Mouse (Mus musculus) kidney, embryonic 15.5 days (tissue): ENCODE data around the gene Pirt. TPM values are rescaled to one million over a fixed set of nuclear protein-coding genes. Genes with fewer than 3 reads are reported as not detected.

ENCODE experiments used
- ATAC-seq: fragments of 200-750 bp; cut with Nextera tagmentation; replicated peaks from 2 replicates; pipeline ENCODE4 v1.8.0; 2017; ENCODE audit warnings: moderate TSS enrichment; ENCODE audit not compliant: low FRiP score
- H3K27ac ChIP-seq: fragments of 300-500 bp; sonication (generic); 2 replicates; pipeline ENCODE4 v1.5.1; 2015; ENCODE audit warnings: mild to moderate bottlenecking, inconsistent platforms
- H3K27me3 ChIP-seq: fragments of 300-500 bp; sonication (generic); 2 replicates; pipeline ENCODE4 v1.6.1; 2015; ENCODE audit warnings: inconsistent platforms
- H3K36me3 ChIP-seq: fragments of 300-500 bp; sonication (generic); 2 replicates; pipeline ENCODE4 v1.6.1; 2015; ENCODE audit warnings: inconsistent platforms
- H3K4me1 ChIP-seq: fragments of 300-500 bp; sonication (generic); 2 replicates; pipeline ENCODE4 v1.6.1; 2015; ENCODE audit warnings: inconsistent platforms
- H3K4me2 ChIP-seq: fragments of 300-500 bp; sonication (generic); 2 replicates; pipeline ENCODE4 v1.6.1; 2015; ENCODE audit warnings: moderate library complexity, mild to moderate bottlenecking, inconsistent platforms
- H3K4me3 ChIP-seq: fragments of 300-500 bp; sonication (generic); replicated peaks from 2 replicates; pipeline ENCODE4 v1.5.1; 2015; ENCODE audit warnings: mild to moderate bottlenecking, inconsistent platforms
- H3K9ac ChIP-seq: fragments of 300-500 bp; sonication (generic); 2 replicates; pipeline ENCODE4 v1.6.1; 2015; ENCODE audit warnings: mild to moderate bottlenecking, inconsistent platforms
- H3K9me3 ChIP-seq: fragments of 300-500 bp; sonication (generic); replicated peaks from 2 replicates; pipeline ENCODE4 v1.6.1; 2016; ENCODE audit warnings: inconsistent platforms
- WGBS: fragments of 180-500 bp; shearing (Covaris S2); methylation state at CpG from one replicate; pipeline ENCODE4 v1.1.7; 2015; ENCODE audit warnings: mixed read lengths; 5-methylcytosine and 5-hydroxymethylcytosine counted together
- polyA plus RNA-seq: library from polyadenylated mRNA; unstranded; fragments of >200 nt; fragmentation: Nextera tagmentation; extraction: Ambion mirVana; gene quantifications from 2 replicates; pipeline ENCODE4 v1.2.1, GENCODE M21; 2015

The Pirt gene
- polyA plus RNA-seq, 1 experiment from 2014 or later, result 1.4 TPM

DNA sequence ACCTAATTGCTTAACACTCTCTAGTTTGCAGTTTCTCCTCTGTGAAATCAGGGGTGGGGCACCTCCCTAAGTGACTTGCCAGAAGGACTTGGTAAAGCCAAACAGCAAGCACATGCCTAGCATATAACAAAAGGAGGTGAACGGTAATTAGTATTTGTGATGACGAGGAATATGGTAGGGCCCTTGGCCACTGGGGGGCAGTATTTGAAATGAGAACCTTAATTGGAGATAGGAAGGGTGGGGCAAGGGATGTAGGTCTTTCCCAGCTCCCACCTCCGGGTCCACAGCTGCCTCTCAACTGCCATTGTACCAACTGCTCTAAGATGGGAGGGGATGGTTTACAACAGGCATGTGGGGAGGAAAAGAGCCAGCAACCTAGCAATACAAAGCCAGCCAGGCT is 2.5 kb downstream of the Pirt start:
- no peak; the same call in 1 of the 2 replicates for ATAC-seq
- H3K4me2 ChIP-seq, result no peak overlapping the region
- H3K4me1 ChIP-seq, result no peaks in the 10 kb centered on the region
- WGBS, result 25% methylated on average over 3 of the region's 3 CpGs
- no peak overlapping the region for H3K9ac ChIP-seq
- no peaks in the 10 kb centered on the region for H3K9me3 ChIP-seq
- H3K27ac ChIP-seq, result no peak overlapping the region
- H3K27me3 ChIP-seq, result no peaks in the 10 kb centered on the region; the same call in 1 of the 2 replicates
- no peak overlapping the region for H3K4me3 ChIP-seq
- no peaks in the 10 kb centered on the region for H3K36me3 ChIP-seq

DNA sequence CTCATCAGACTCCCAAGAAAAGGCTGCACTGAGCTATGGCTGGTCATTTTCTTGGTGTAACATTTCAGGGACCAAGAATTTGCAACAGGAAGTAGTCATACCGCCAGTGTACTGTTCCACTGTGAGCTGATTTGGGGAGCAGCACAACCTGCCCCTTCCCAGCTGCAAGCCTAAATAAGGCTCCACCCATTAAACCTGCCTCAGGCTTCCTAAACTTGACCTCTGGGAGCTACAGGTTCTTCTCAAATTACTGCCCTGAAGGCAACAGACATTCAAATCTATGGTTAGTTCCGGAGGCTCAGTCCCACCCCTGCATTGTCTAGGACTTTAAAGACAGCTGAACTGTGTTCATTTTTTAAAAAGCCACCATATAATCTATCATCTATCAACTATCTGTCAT is 8.2 kb downstream of the Pirt start:
- no peak for ATAC-seq
- WGBS, result 48% methylated on average over 2 of the region's 2 CpGs

DNA sequence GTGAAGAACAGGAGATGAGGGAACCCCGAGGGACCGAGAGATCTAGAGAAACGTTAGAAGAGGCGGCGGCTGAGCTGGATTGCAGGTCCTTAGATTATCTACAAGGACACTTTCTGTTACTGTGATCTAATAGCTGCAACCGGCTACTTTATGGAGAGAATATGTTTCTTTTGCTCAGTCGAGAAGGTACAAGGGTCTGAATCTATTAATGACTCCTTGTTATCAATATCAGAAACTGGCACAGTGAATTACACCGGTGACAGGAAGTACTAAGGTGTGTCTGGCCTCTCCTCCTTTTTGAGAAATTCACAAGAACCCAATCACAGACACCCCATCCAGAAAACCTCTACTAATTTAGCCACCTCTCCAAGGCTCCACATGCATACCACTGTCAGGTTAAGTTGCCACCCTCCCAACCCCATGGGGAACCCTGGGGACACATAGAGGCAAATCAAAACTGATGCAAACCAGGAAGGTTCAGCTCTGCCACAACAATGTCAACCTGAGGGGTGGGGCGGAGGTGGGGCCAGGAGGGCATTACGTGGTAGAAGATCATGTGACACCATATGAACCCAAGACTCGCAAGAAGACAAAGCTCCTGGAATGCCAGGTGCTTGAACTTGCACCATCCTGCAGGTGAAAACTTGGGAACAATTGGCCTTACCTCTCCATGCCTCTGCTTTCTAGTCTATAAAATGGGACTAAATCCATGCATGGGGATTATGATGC is 12.5 kb downstream of the Pirt start:
- no peak overlapping the region for H3K9ac ChIP-seq
- H3K4me3 ChIP-seq, result no peak overlapping the region
- H3K27me3 ChIP-seq, result no peaks in the 10 kb centered on the region
- H3K4me1 ChIP-seq, result no peaks in the 10 kb centered on the region
- no peak for ATAC-seq
- no peaks in the 10 kb centered on the region for H3K9me3 ChIP-seq
- no peaks in the 10 kb centered on the region for H3K36me3 ChIP-seq
- 83% methylated on average over 11 of the region's 11 CpGs for WGBS
- no peak overlapping the region for H3K27ac ChIP-seq
- no peak overlapping the region for H3K4me2 ChIP-seq

More for the DNA sequence above, 8.2 kb downstream of the Pirt start:
- Histone ChIP-seq H3K36me3 (no peaks in the 10 kb centered on the region), H3K9me3 (no peaks in the 10 kb centered on the region), H3K4me2 (no peak overlapping the region), H3K9ac (no peak overlapping the region), H3K4me3 (no peak overlapping the region), H3K4me1 (no peaks in the 10 kb centered on the region), H3K27ac (no peak overlapping the region), H3K27me3 (no peaks in the 10 kb centered on the region; the same call in 1 of the 2 replicates)

DNA sequence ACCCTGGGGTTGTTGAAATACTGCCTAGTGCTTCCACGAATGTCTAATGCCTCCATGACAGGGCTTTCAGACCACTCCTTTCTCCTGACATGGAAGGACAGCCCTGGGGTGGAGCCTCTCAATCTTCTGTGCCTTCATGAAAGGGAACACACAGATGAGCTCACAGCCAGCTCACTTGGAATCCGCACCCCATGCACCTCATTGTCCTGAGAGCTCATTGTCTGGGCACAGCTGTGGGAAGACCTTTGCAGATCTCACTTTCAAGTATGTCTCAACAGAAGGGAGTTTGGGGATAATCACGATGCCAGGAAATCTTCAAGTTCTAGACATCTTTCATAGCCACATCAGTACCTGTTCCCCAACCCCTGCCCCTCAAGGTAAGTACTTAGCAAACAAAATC is 16.5 kb downstream of the Pirt start:
- no peaks in the 10 kb centered on the region for H3K9me3 ChIP-seq
- no peak overlapping the region for H3K27ac ChIP-seq
- H3K4me2 ChIP-seq, result no peak overlapping the region
- ATAC-seq, result no peak
- 76% methylated on average over 3 of the region's 3 CpGs for WGBS
- H3K27me3 ChIP-seq, result no peaks in the 10 kb centered on the region
- H3K4me1 ChIP-seq, result no peaks in the 10 kb centered on the region
- no peak overlapping the region for H3K4me3 ChIP-seq
- no peaks in the 10 kb centered on the region for H3K36me3 ChIP-seq
- no peak overlapping the region for H3K9ac ChIP-seq

DNA sequence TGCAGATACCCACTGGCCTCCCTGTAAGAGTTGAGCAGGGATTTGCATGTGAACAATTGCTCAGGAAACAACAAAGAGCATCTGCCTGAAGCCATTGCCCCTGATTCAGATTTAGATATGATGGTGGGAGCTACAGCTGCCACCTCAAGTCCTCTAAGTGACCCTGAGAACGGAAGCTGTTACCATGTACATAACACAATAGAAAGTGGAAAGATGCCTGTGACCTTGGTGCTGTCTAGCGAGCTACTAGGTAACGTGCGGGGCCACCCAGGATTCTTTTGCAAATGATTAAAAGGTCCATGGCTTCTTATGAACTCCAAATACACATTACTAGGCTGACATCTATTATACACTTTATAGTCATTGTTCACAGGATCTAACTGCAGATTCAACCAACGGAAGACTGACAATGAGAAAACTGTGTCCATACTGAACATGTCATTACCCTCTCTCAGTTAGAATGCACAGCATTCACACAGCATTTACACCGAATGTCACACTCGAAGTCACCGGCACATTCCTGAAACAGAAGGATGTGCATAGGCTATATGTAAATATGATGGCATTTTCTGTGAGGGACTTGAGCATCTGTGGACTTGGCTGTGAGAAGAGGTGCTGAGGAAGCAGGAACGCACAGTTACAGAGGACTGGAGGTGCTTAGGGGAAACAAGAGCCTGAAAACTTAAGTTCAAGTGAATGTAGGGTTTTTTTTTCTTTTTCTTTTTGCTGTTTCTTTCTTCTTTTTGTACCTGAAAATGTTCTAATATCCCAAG is 21.2 kb downstream of the Pirt start:
- Histone ChIP-seq H3K36me3 (no peaks in the 10 kb centered on the region), H3K9me3 (no peaks in the 10 kb centered on the region), H3K27ac (no peak overlapping the region), H3K4me3 (no peak overlapping the region), H3K9ac (no peak overlapping the region), H3K27me3 (no peaks in the 10 kb centered on the region), H3K4me2 (no peak overlapping the region), H3K4me1 (no peaks in the 10 kb centered on the region)
- WGBS, result 79% methylated on average over 9 of the region's 9 CpGs
- no peak for ATAC-seq

DNA sequence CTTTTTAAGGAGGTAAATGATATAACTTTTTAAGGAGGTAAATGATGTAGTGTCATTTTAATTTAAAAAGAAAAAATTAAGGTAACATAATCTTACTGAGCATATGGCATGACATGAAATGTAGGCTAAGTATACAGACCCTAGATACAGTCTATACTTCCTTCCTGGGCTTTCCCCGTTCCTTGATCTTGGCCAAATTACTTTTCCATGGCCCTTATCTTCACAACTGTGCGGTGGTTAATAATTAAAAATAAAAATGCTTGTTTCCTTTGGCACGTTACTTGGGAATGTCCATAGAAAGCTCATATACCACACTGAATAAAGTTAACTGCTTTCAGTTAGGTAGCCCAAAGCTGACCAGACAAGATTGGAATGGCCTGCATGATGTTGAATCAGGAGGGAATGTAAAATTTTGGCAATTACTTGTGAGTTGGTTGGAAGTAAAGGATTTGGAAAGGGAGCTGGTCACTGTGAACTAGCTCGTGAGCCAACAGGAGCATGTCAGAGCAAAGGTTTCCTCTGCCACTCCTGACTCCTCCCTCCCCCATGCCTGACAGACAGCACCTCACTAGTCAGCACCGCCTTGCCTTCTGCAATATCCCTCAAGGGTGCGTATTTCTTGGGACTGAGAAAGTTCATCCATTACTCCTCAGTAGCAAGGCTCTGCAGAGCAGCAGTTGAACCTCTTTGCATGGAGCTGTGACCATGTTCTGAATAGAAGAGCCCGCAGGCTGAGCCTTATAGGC is 22.8 kb downstream of the Pirt start:
- 68% methylated on average over 7 of the region's 7 CpGs for WGBS
- Histone ChIP-seq H3K27ac (no peak overlapping the region), H3K4me2 (no peak overlapping the region), H3K9me3 (no peaks in the 10 kb centered on the region), H3K4me3 (no peak overlapping the region), H3K9ac (no peak overlapping the region), H3K27me3 (no peaks in the 10 kb centered on the region), H3K4me1 (no peaks in the 10 kb centered on the region), H3K36me3 (no peaks in the 10 kb centered on the region)
- ATAC-seq, result no peak

DNA sequence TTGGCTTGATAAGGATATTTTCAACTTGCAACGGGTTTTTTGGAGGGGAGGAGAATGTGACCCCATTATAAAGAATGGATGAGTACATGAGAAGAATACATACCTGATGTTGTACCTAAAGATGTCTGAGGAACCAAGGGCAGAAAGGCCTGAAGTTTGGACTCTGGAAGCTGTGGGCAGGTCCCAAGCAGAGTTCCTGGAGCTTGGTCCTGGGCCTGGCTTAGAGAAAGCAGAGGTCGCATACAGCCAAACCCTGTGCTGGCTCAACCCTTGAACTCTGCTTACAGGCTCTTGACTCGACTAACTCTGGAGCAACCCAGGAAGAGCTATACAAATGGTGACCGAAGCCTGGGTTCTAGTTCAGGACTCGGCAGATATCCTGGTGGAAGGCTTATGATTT is 30.2 kb downstream of the Pirt start:
- 89% methylated on average over 5 of the region's 5 CpGs for WGBS
- no peak for ATAC-seq

DNA sequence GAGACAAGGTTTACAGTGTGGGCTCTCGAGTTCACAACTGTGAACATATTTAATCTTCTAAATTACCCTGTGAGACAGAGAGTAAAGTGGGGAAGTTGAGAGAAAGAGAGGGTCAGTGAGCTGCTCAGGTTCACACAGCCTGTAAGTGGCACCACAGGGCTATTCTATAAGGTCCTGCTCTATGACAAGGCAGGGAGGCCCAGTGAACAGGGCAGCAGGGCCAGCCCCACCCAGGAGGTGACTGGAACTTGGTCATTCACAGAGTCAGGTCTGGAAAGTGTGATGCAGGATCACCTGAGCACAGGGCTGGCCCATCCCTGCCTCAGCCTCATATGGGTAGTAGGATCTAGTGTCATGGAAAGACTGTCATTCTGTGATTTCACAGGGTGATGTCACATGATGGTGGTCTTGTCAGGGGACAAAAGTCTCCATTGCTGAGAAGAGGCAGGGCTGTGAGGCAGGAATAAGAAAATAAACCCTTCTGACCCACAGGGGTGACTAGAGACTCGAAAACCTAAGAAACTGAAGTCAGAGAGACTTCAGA is 33.5 kb downstream of the Pirt start:
- WGBS, result 47% methylated on average over 2 of the region's 2 CpGs
- Histone ChIP-seq H3K27me3 (no peaks in the 10 kb centered on the region), H3K4me2 (no peak overlapping the region), H3K4me1 (no peaks in the 10 kb centered on the region), H3K9ac (no peak overlapping the region), H3K36me3 (no peaks in the 10 kb centered on the region), H3K27ac (no peak overlapping the region), H3K4me3 (no peak overlapping the region), H3K9me3 (no peaks in the 10 kb centered on the region)
- no peak for ATAC-seq

More for the DNA sequence above, 30.2 kb downstream of the Pirt start:
- no peaks in the 10 kb centered on the region for H3K36me3 ChIP-seq
- H3K27ac ChIP-seq, result no peak overlapping the region
- H3K27me3 ChIP-seq, result no peaks in the 10 kb centered on the region
- no peaks in the 10 kb centered on the region for H3K4me1 ChIP-seq
- H3K9me3 ChIP-seq, result no peaks in the 10 kb centered on the region
- H3K4me2 ChIP-seq, result no peak overlapping the region
- H3K9ac ChIP-seq, result no peak overlapping the region
- no peak overlapping the region for H3K4me3 ChIP-seq

DNA sequence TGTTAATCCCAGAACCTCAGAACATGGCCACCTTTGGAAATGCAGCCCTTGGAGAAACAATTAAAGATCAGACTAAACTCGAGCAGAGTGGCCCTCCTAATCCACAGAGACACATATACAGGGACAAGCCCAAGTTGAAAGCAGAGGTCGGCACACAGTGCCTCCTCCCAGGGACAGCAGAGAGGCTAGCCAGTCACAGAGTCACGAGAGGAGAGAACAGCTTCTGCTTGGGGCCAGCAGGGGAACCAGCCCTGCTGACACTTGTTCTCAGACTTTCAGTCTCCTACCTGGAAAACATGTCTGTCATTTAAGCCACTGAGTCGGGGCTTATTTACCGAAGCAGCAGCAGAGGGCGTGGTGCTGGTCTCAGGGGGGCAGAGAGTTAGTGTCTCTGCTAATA is 34.7 kb downstream of the Pirt start:
- no peak overlapping the region for H3K27ac ChIP-seq

DNA sequence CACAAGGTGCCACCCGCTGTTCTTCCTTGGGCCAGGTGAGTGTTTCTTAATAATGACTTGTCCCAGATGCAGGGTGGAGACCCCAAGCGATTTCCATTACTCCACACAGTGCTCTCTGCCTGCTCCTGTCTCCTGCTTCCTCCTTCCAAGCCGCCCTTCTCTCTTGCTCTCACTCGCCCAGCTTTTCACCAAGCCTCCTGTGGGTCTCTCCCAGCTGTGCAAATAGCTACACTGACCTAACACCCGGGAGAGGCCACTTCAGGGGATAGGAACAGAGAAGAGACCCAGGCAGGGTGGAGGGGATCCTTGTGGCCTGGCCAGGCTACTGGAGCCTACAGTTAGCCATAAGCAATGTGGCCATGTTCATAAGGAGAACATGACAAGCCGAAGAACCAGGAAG is 35.1 kb downstream of the Pirt start:
- H3K27ac ChIP-seq, result no peak overlapping the region
- no peaks in the 10 kb centered on the region for H3K36me3 ChIP-seq
- H3K27me3 ChIP-seq, result no peaks in the 10 kb centered on the region
- no peak overlapping the region for H3K4me2 ChIP-seq
- H3K4me3 ChIP-seq, result no peak overlapping the region
- H3K4me1 ChIP-seq, result no peaks in the 10 kb centered on the region
- no peak overlapping the region for H3K9ac ChIP-seq
- H3K9me3 ChIP-seq, result no peaks in the 10 kb centered on the region
- no peak for ATAC-seq
- WGBS, result 81% methylated on average over 6 of the region's 6 CpGs

More for the DNA sequence above, 34.7 kb downstream of the Pirt start:
- Histone ChIP-seq H3K9ac (no peak overlapping the region), H3K4me1 (no peaks in the 10 kb centered on the region), H3K9me3 (no peaks in the 10 kb centered on the region), H3K27me3 (no peaks in the 10 kb centered on the region), H3K4me2 (no peak overlapping the region), H3K36me3 (no peaks in the 10 kb centered on the region), H3K4me3 (no peak overlapping the region)
- ATAC-seq, result no peak
- WGBS, result 72% methylated on average over 6 of the region's 6 CpGs

DNA sequence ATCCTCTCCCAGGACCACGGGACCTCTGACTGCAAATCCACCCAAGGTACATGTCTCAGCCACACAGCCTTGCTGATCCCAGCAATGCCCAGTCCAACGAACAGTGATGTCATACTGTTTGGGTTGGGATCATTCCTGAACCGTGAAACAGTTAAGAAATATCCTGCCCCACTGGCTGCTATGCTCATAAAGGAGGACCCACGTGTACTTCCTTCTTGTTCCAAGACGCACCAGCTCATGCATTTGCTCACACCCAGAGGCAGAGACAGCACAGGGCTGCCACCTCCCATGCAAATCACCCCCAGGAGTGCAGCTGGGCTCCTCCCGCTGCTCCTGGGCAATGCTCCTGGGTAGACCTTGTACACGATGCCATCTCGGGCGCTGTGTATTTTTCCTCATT is 44.5 kb downstream of the Pirt start, which contains the start of gene Tmem238l:
Tmem238l (plus strand) TSS at position 336 of the 400 bp plus-strand sequence.
- H3K4me2 ChIP-seq, result no peak within 1 kb of the TSS
- H3K27me3 ChIP-seq, result no peaks in the 10 kb centered on the region
- H3K9ac ChIP-seq, result no peak within 1 kb of the TSS
- no peak within 1 kb of the TSS for H3K27ac ChIP-seq
- no peak for ATAC-seq
- H3K9me3 ChIP-seq, result no peaks in the 10 kb centered on the region
- WGBS, result 76% methylated on average over 9 of the region's 9 CpGs
- no peaks in the 10 kb centered on the region for H3K36me3 ChIP-seq
- H3K4me1 ChIP-seq, result no peaks in the 10 kb centered on the region
- no peak within 1 kb of the TSS for H3K4me3 ChIP-seq

DNA sequence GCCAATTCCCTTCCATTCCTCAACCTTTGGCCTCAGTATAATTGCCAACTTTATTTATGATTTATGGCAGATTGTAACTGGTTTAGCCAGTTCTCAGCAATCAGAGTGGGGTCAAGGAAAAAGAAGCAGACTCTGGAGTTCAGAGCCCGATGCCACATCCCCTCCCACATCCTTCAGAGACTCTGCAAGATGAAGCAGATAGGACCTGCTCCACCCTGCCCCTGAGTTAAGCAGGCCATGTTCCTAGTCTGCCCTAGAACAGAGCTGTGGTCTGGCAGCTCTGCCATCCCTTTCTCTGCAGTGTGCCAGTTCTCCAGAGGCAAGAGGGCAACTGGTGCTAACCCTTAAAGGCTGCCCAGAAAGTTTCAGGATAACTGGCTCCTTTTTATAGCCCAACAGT is 49.0 kb downstream of the Pirt start:
- H3K27me3 ChIP-seq, result no peaks in the 10 kb centered on the region
- no peaks in the 10 kb centered on the region for H3K9me3 ChIP-seq
- no peak overlapping the region for H3K4me3 ChIP-seq
- 42% methylated on average over 1 of the region's 1 CpGs for WGBS
- no peak overlapping the region for H3K27ac ChIP-seq
- no peak for ATAC-seq
- no peaks in the 10 kb centered on the region for H3K4me1 ChIP-seq
- no peak overlapping the region for H3K9ac ChIP-seq
- no peaks in the 10 kb centered on the region for H3K36me3 ChIP-seq
- no peak overlapping the region for H3K4me2 ChIP-seq
